9 mouse cellular contexts compared by ENCODE assay signal in genomic region chr12:32955037-32955436, GRCm38 (mm10). TPM values are rescaled to one million over a fixed set of nuclear protein-coding genes. Genes with fewer than 3 reads are reported as not detected.
DNase-seq lines count a peak whose midpoint lies in the region; ATAC-seq and TF ChIP-seq lines count a peak whose summit lies in the region.
"Had no signal": no experiment of that assay in that cellular context is flagged by ENCODE, and none has a peak within 500 bp of the region (broad histone marks: within the 10 kb centered on the region; RNA-seq: fewer than 3 reads in every experiment).

No protein-coding gene starts in this region.

- no peak for TF ChIP-seq EP300 in MEL (IDR thresholded peaks at IDR 0.05; ENCODE audit: low read depth in 1 of 2, low read length in 2 of 2)

- H3K9ac ChIP-seq in heart, embryonic 15.5 days: peak overlapping the region; percentile 84
- peak overlapping the region; percentile 89 for H3K9ac ChIP-seq in MEL (ENCODE audit: control insufficient read depth, low read depth, low read length, poor library complexity, severe bottlenecking)
- H3K9ac ChIP-seq in hindbrain, embryonic 12.5 days: peak overlapping the region; percentile 82
- H3K9ac ChIP-seq in midbrain, embryonic 12.5 days (replicated peaks): peak overlapping the region; percentile 81

- no peak for TF ChIP-seq POLR2A in MEL (IDR thresholded peaks at IDR 0.05; ENCODE audit: control insufficient read depth in 1 of 2, insufficient read depth in 1 of 2, low read depth in 1 of 2, low read length in 2 of 2, poor library complexity in 1 of 2)

- H3K9me3 ChIP-seq in heart, embryonic 15.5 days (replicated peaks): no peaks in the 10 kb centered on the region
- no peaks in the 10 kb centered on the region for H3K9me3 ChIP-seq in MEL (replicated peaks; ENCODE audit: insufficient read depth, low read length)
- H3K9me3 ChIP-seq in hindbrain, embryonic 12.5 days (replicated peaks): no peaks in the 10 kb centered on the region
- no peaks in the 10 kb centered on the region for H3K9me3 ChIP-seq in midbrain, embryonic 12.5 days

- no peak for TF ChIP-seq RAD21 in MEL (IDR thresholded peaks at IDR 0.05; ENCODE audit: low read depth, low read length)

- 1% methylated on average over 8 of the region's 8 CpGs for WGBS in heart, embryonic 15.5 days
- 5% methylated on average over 8 of the region's 8 CpGs for WGBS in hindbrain, embryonic 12.5 days
- 7% methylated on average over 8 of the region's 8 CpGs for WGBS in midbrain, embryonic 12.5 days

- no peak for DNase-seq in heart, postnatal 4 days
- DNase-seq in MEL (ENCODE audit: low read depth, low spot score): no peak
- no peak for DNase-seq in layer of hippocampus, adult 9-10 months (ENCODE audit: low spot score)
- no peak for DNase-seq in thymus, postnatal 14 days
- no peak for DNase-seq in spleen, adult 12 weeks (ENCODE audit: low spot score)
- DNase-seq: cerebellum, postnatal 25 days had no signal

- peaks cover 29% of the 10 kb centered on the region for H3K4me1 ChIP-seq in heart, embryonic 15.5 days (replicated peaks)
- H3K4me1 ChIP-seq in MEL (ENCODE audit: control insufficient read depth in 1 of 2, insufficient read depth in 2 of 2, low read length in 2 of 2): peaks cover 0 to 3% of the 10 kb centered on the region in 2 experiments; a peak in 2 of 4 replicates
- H3K4me1 ChIP-seq in hindbrain, embryonic 12.5 days: peaks cover 28% of the 10 kb centered on the region
- H3K4me1 ChIP-seq in midbrain, embryonic 12.5 days: peaks cover 12% of the 10 kb centered on the region

- peak overlapping the region; percentile 93 for H3K4me3 ChIP-seq in heart, embryonic 15.5 days
- peak overlapping the region; percentile 82 to 97 for H3K4me3 ChIP-seq in MEL (ENCODE audit: control insufficient read depth in 1 of 2, insufficient read depth in 1 of 2, low read depth in 2 of 2, low read length in 2 of 2)
- H3K4me3 ChIP-seq in hindbrain, embryonic 12.5 days: peak overlapping the region; percentile 76
- peak overlapping the region; percentile 76 for H3K4me3 ChIP-seq in midbrain, embryonic 12.5 days

- peak overlapping the region; percentile 100 for H3K27ac ChIP-seq in heart, embryonic 15.5 days
- peak overlapping the region; percentile 88 for H3K27ac ChIP-seq in MEL (ENCODE audit: control insufficient read depth, low read depth, low read length)
- no peak overlapping the region for H3K27ac ChIP-seq in hindbrain, embryonic 12.5 days
- no peak overlapping the region for H3K27ac ChIP-seq in midbrain, embryonic 12.5 days (replicated peaks)

- H3K4me2 ChIP-seq in heart, embryonic 15.5 days: peak overlapping the region; percentile 71
- peak overlapping the region; percentile 81 for H3K4me2 ChIP-seq in hindbrain, embryonic 12.5 days (replicated peaks)
- H3K4me2 ChIP-seq in midbrain, embryonic 12.5 days (replicated peaks): peak overlapping the region; percentile 71

- ATAC-seq in heart, embryonic 15.5 days (replicated peaks; ENCODE audit: insufficient number of reproducible peaks, insufficient read depth, low FRiP score, low read depth): no peak
- ATAC-seq in hindbrain, embryonic 12.5 days (ENCODE audit: low FRiP score): no peak
- no peak for ATAC-seq in midbrain, embryonic 12.5 days (ENCODE audit: low FRiP score, low read depth)

- H3K36me3 ChIP-seq in heart, embryonic 15.5 days: no peaks in the 10 kb centered on the region
- H3K36me3 ChIP-seq in MEL (ENCODE audit: control insufficient read depth in 1 of 2, insufficient read depth in 2 of 2, low read length in 2 of 2): peaks cover 0 to 36% of the 10 kb centered on the region in 2 experiments; a peak in 2 of 4 replicates
- H3K36me3 ChIP-seq in hindbrain, embryonic 12.5 days: no peaks in the 10 kb centered on the region
- H3K36me3 ChIP-seq in midbrain, embryonic 12.5 days: no peaks in the 10 kb centered on the region

- TF ChIP-seq CTCF in MEL (IDR thresholded peaks at IDR 0.05 in 2 of 3, conservative IDR thresholded peaks at IDR 0.05 in 1 of 3; ENCODE audit: control insufficient read depth in 1 of 3, insufficient read depth in 1 of 3, low read depth in 2 of 3, low read length in 3 of 3, poor library complexity in 1 of 3, severe bottlenecking in 1 of 3): no peak

- no peaks in the 10 kb centered on the region for H3K27me3 ChIP-seq in heart, embryonic 15.5 days
- no peaks in the 10 kb centered on the region for H3K27me3 ChIP-seq in MEL (ENCODE audit: control insufficient read depth in 1 of 2, insufficient read depth in 2 of 2, low read length in 2 of 2)
- H3K27me3 ChIP-seq in hindbrain, embryonic 12.5 days: no peaks in the 10 kb centered on the region
- H3K27me3 ChIP-seq in midbrain, embryonic 12.5 days: no peaks in the 10 kb centered on the region

- peaks cover 33% of the 10 kb centered on the region for H3K79me2 ChIP-seq in MEL (ENCODE audit: control insufficient read depth, insufficient read depth, low read length, poor library complexity)

TF ChIP-seq in MEL, 35 proteins besides CTCF, POLR2A, EP300 and RAD21:
- TF ChIP-seq MAX (IDR thresholded peaks at IDR 0.05; ENCODE audit: low read length) (0 out of 2 replicates have a peak, but pooled peaks have one; percentile 11), MYB (IDR thresholded peaks at IDR 0.05; ENCODE audit: low read depth, low read length) (no peak), KAT2A (conservative IDR thresholded peaks at IDR 0.05; ENCODE audit: low read depth, low read length) (no peak), MXI1 (IDR thresholded peaks at IDR 0.05; ENCODE audit: low read depth, low read length) (peak; percentile 79), MEF2A (IDR thresholded peaks at IDR 0.05; ENCODE audit: extremely low read depth, insufficient replicate concordance, low read depth, low read length, poor library complexity, severe bottlenecking) (no peak), ZMIZ1 (IDR thresholded peaks at IDR 0.05; ENCODE audit: low read depth, low read length) (no peak), POLR2AphosphoS5 (IDR thresholded peaks at IDR 0.05; ENCODE audit: borderline replicate concordance, low read depth, low read length) (no peak), ZKSCAN1 (IDR thresholded peaks at IDR 0.05; ENCODE audit: low read depth, low read length) (no peak), TCF12 (IDR thresholded peaks at IDR 0.05; ENCODE audit: low read depth, low read length) (no peak), RCOR1 (IDR thresholded peaks at IDR 0.05; ENCODE audit: low read depth, low read length) (no peak), MYC (IDR thresholded peaks at IDR 0.05; ENCODE audit: low read depth, low read length) (0 out of 2 replicates have a peak, but pooled peaks have one; percentile 3), USF1 (IDR thresholded peaks at IDR 0.05; ENCODE audit: low read depth, low read length) (peak; percentile 69), SMC3 (IDR thresholded peaks at IDR 0.05; ENCODE audit: low read depth, low read length) (no peak), ZC3H11A (IDR thresholded peaks at IDR 0.05; ENCODE audit: low read depth, low read length) (no peak), GABPA (IDR thresholded peaks at IDR 0.05; ENCODE audit: low read depth, low read length) (no peak), HCFC1 (IDR thresholded peaks at IDR 0.05; ENCODE audit: low read depth, low read length) (no peak), TAL1 (IDR thresholded peaks at IDR 0.05; ENCODE audit: low read length) (no peak), ELF1 (IDR thresholded peaks at IDR 0.05; ENCODE audit: low read depth, low read length) (no peak), POLR2AphosphoS2 (IDR thresholded peaks at IDR 0.05; ENCODE audit: low read length) (no peak), MAZ (IDR thresholded peaks at IDR 0.05; ENCODE audit: low read depth, low read length) (no peak), NELFE (IDR thresholded peaks at IDR 0.05; ENCODE audit: low read depth, low read length) (no peak), UBTF (IDR thresholded peaks at IDR 0.05; ENCODE audit: borderline replicate concordance, insufficient read depth, low read depth, low read length) (no peak), SIN3A (IDR thresholded peaks at IDR 0.05; ENCODE audit: low read length) (no peak), BHLHE40 (IDR thresholded peaks at IDR 0.05; ENCODE audit: borderline replicate concordance, low read depth, low read length) (no peak), ZNF384 (IDR thresholded peaks at IDR 0.05; ENCODE audit: low read depth, low read length) (no peak), ETS1 (IDR thresholded peaks at IDR 0.05; ENCODE audit: low read depth, low read length) (no peak), E2F4 (IDR thresholded peaks at IDR 0.05; ENCODE audit: borderline replicate concordance, low read depth, low read length) (no peak), USF2 (IDR thresholded peaks at IDR 0.05; ENCODE audit: borderline replicate concordance in 1 of 2, insufficient read depth in 1 of 2, low read depth in 1 of 2, low read length in 2 of 2) (peak in 1 of 2 experiments; percentile 3; a peak in 1 of 4 replicates), CHD2 (IDR thresholded peaks at IDR 0.05; ENCODE audit: low read length) (no peak), JUND (IDR thresholded peaks at IDR 0.05; ENCODE audit: low read depth, low read length) (no peak), NRF1 (IDR thresholded peaks at IDR 0.05; ENCODE audit: insufficient read depth, low read depth, low read length, poor library complexity, severe bottlenecking) (no peak), TBP (IDR thresholded peaks at IDR 0.05; ENCODE audit: low read depth, low read length) (no peak), GATA1 (IDR thresholded peaks at IDR 0.05; ENCODE audit: low read depth, low read length) (no peak), CHD1 (IDR thresholded peaks at IDR 0.05; ENCODE audit: low read depth, low read length) (0 out of 2 replicates have a peak, but pooled peaks have one; percentile 46), MAFK (IDR thresholded peaks at IDR 0.05; ENCODE audit: borderline replicate concordance, low read depth, low read length) (no peak)

RNA-seq across cellular contexts. Expression of gene Sypl, which starts 1.3 kb away (rescaled TPM):
- polyA plus RNA-seq in heart, embryonic 15.5 days (2015; fragmentation: Nextera tagmentation; extraction: Ambion mirVana): 98.4 and 102 TPM in 2 replicates
- total RNA-seq in heart, postnatal 4 days (2021): 10 to 100 TPM; 83.3 to 87.0 TPM
- 13.3 and 19.2 TPM in 2 replicates for total RNA-seq in MEL (2012; rRNA removed)
- polyA plus RNA-seq in MEL (2012; ENCODE audit: insufficient read depth in 1 of 2, insufficient read length in 2 of 2, low read depth in 1 of 2, low replicate concordance in 2 of 2, missing spikeins in 1 of 2): 100 to 1,000 TPM in 1 of 2 experiments, 10 to 100 TPM in 1; 52.8 to 110 TPM
- 50.9 and 54.5 TPM in 2 replicates for polyA plus RNA-seq in hindbrain, embryonic 12.5 days (2016; fragmentation: Nextera tagmentation; extraction: Ambion mirVana)
- 39.9 and 41.0 TPM in 2 replicates for polyA plus RNA-seq in midbrain, embryonic 12.5 days (2016; fragmentation: Nextera tagmentation; extraction: Ambion mirVana)

Comparison
In these comparisons a context has a peak if more than half of its experiments do, and no peak if none do; other contexts are left out.
1. H3K27ac ChIP-seq: peak in heart, embryonic 15.5 days (single experiment) and MEL (single experiment); none in hindbrain, embryonic 12.5 days (single experiment) and midbrain, embryonic 12.5 days (single experiment).
2. Peak in every context shown above with its lines, with median percentiles within 50 percentile points of each other: H3K4me2 ChIP-seq, H3K4me3 ChIP-seq and H3K9ac ChIP-seq.